Mouse (Mus musculus) spleen, postnatal 4 days (tissue): ENCODE measurements around the gene Myct1.

Experiments
- DNase-seq, 2 experiments: peaks; one replicate each; pipeline ENCODE4 v3.0.0; 2022; ENCODE audit warnings: low spot score in 2 of 2

Gene Myct1

GRCm38 (mm10) chr10:5593464-5593863, at the start of gene Myct1:
Gene Myct1 (plus strand): TSS chr10:5593775.
- no peak for DNase-seq

- DNase-seq: no peak
Measured at GRCm38 (mm10) chr10:5546428-5546827, 47.1 kb upstream of the Myct1 start.

GRCm38 (mm10) chr10:5547769-5548168, 45.8 kb upstream of the Myct1 start:
- DNase-seq: no peak

GRCm38 (mm10) chr10:5548651-5549050, 44.9 kb upstream of the Myct1 start:
- peak; percentile 22 to 61 for DNase-seq

GRCm38 (mm10) chr10:5549871-5550167, 43.8 kb upstream of the Myct1 start:
- no peak for DNase-seq

- peak; percentile 29 to 67 for DNase-seq
Measured at GRCm38 (mm10) chr10:5550168-5551021, 43.2 kb upstream of the Myct1 start.

- no peak for DNase-seq
Measured at GRCm38 (mm10) chr10:5551382-5551781, 42.2 kb upstream of the Myct1 start, which contains the start of gene Syne1. Gene Syne1 (minus strand): TSS chr10:5551482.

GRCm38 (mm10) chr10:5554941-5555340, 38.6 kb upstream of the Myct1 start:
- no peak for DNase-seq

GRCm38 (mm10) chr10:5558808-5559207, 34.8 kb upstream of the Myct1 start:
- DNase-seq: no peak

- no peak for DNase-seq
Measured at GRCm38 (mm10) chr10:5560526-5560925, 33.0 kb upstream of the Myct1 start.

GRCm38 (mm10) chr10:5561706-5562105, 31.9 kb upstream of the Myct1 start:
- no peak for DNase-seq

- DNase-seq: no peak
Measured at GRCm38 (mm10) chr10:5568991-5569390, 24.6 kb upstream of the Myct1 start.

- no peak for DNase-seq
Measured at GRCm38 (mm10) chr10:5570059-5570458, 23.5 kb upstream of the Myct1 start.

- DNase-seq: no peak
Measured at GRCm38 (mm10) chr10:5571332-5571731, 22.2 kb upstream of the Myct1 start.

- DNase-seq: no peak
Measured at GRCm38 (mm10) chr10:5573328-5573727, 20.2 kb upstream of the Myct1 start.

- DNase-seq: no peak
Measured at GRCm38 (mm10) chr10:5591061-5591460, 2.5 kb upstream of the Myct1 start.

- DNase-seq: no peak
Measured at GRCm38 (mm10) chr10:5591996-5592395, 1.6 kb upstream of the Myct1 start.

- DNase-seq: no peak
Measured at GRCm38 (mm10) chr10:5594457-5594856, 882 bp downstream of the Myct1 start.

GRCm38 (mm10) chr10:5596559-5596958, 3.0 kb downstream of the Myct1 start:
- no peak for DNase-seq

- peak; percentile 42 to 77 for DNase-seq
Measured at GRCm38 (mm10) chr10:5600123-5600522, 6.5 kb downstream of the Myct1 start.

- no peak for DNase-seq
Measured at GRCm38 (mm10) chr10:5603512-5603911, 9.9 kb downstream of the Myct1 start.

- no peak for DNase-seq
Measured at GRCm38 (mm10) chr10:5604371-5604770, 10.8 kb downstream of the Myct1 start.

- no peak for DNase-seq
Measured at GRCm38 (mm10) chr10:5608874-5609273, 15.3 kb downstream of the Myct1 start.
